Mouse (Mus musculus) bone marrow, adult 2 months (tissue): ENCODE measurements at regions not wholly inside any gene's neighbourhood (a gene's known extent, or its start where the extent isn't known, plus 50 kb on each side); places are given as distances from the start of the nearest gene placed in this dataset.

Experiments
- H3K27ac ChIP-seq: fragments of 200-500 bp; 2 replicates; pipeline ENCODE4 v1.5.1; 2012; ENCODE audit warnings: low read depth, mild to moderate bottlenecking, control low read depth, inconsistent platforms, low read length; ENCODE audit not compliant: control insufficient read depth, poor library complexity, insufficient read depth
- H3K4me1 ChIP-seq: fragments of 200-500 bp; 2 replicates; pipeline ENCODE4 v1.6.1; 2011; ENCODE audit warnings: low read length; ENCODE audit not compliant: control insufficient read depth, insufficient read depth
- H3K4me3 ChIP-seq: fragments of 200-500 bp; replicated peaks from 2 replicates; pipeline ENCODE3; 2011; ENCODE audit warnings: mild to moderate bottlenecking, low read depth, low read length, control low read depth; ENCODE audit not compliant: control insufficient read depth
- CTCF ChIP-seq: fragments of 200-500 bp; IDR thresholded peaks from 2 replicates; pipeline ENCODE4 v1.5.1; 2011; ENCODE audit warnings: low read length, control low read depth; ENCODE audit not compliant: control insufficient read depth, insufficient read depth
- POLR2A ChIP-seq: fragments of 200-500 bp; IDR thresholded peaks from 2 replicates; pipeline ENCODE4 v1.6.1; 2011; ENCODE audit warnings: low read depth, mild to moderate bottlenecking, control low read depth, low read length, borderline replicate concordance; ENCODE audit not compliant: control insufficient read depth
- WGBS: fragments of 180-500 bp; shearing (Covaris S2); methylation state at CpG from one replicate; pipeline ENCODE4 v1.1.7; 2018; 5-methylcytosine and 5-hydroxymethylcytosine counted together

GRCm38 (mm10) chr9:83221866-83222265 is 75.4 kb upstream of the Hmgn3 start:
- H3K27ac ChIP-seq: no peak overlapping the region
- TF ChIP-seq POLR2A: no peak
- no peak for TF ChIP-seq CTCF
- no peaks in the 10 kb centered on the region for H3K4me1 ChIP-seq
- no peak overlapping the region for H3K4me3 ChIP-seq

DNA sequence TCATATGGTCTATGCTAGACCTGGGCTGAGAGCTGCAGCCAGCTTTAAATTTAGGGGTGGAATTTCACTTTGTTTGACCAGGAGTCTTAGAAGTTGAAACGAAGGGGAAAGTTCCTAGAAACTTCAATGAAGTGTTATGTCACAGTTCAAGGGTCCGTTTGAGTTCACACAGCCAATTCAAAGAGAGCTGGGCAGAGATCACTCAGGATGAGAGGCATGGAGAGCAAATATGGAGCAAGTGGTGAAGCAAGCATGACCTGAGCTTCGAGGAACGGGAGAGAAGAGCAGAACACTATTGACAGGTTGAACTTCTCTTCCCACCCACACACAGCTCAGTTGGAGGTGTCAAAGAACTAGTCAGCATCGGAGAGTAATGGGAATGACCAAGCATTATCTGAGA is 56.1 kb upstream of the Hmgn3 start:
- TF ChIP-seq POLR2A (no peak), CTCF (no peak)
- Histone ChIP-seq H3K4me1 (no peaks in the 10 kb centered on the region), H3K4me3 (no peak overlapping the region), H3K27ac (no peak overlapping the region)
- 68% methylated on average over 5 of the region's 5 CpGs for WGBS

DNA sequence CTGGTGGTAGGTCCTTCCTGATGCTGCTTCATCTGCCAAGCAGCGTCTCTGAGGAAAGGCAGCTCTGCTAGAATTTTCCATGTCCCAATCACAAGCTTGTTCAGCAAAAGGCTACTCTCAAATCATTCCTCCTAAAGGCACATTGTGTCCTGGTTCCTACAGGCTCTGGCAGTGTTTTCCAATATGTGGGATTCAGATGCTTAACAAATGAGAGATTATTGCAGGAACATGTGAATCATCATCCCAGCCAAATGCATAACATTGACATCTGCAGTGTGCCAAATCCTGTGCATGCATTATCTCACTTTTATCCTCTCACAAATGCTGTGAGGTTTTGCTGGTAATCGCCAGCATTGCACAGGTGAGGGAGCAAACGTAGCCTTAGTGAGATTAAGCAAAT is 53.3 kb upstream of the Hmgn3 start:
- Histone ChIP-seq H3K4me1 (no peaks in the 10 kb centered on the region; the same call in 1 of the 2 replicates), H3K27ac (no peak overlapping the region)
- 81% methylated on average over 3 of the region's 3 CpGs for WGBS

GRCm38 (mm10) chr9:83199176-83199575 is 52.7 kb upstream of the Hmgn3 start:
- H3K4me3 ChIP-seq: no peak overlapping the region
- no peak for TF ChIP-seq CTCF
- TF ChIP-seq POLR2A: no peak
- 79% methylated on average over 3 of the region's 3 CpGs for WGBS
- H3K4me1 ChIP-seq: no peaks in the 10 kb centered on the region; the same call in 1 of the 2 replicates
- H3K27ac ChIP-seq: no peak overlapping the region

More for the DNA sequence above, 53.3 kb upstream of the Hmgn3 start:
- H3K4me3 ChIP-seq: no peak overlapping the region
- TF ChIP-seq POLR2A: no peak
- TF ChIP-seq CTCF: no peak

- H3K4me1 ChIP-seq: no peaks in the 10 kb centered on the region; the same call in 1 of the 2 replicates
- WGBS: 89% methylated on average over 5 of the region's 5 CpGs
Observed at GRCm38 (mm10) chr9:83197013-83197412, 50.5 kb upstream of the Hmgn3 start.

More at GRCm38 (mm10) chr9:83197013-83197412, 50.5 kb upstream of the Hmgn3 start:
- Histone ChIP-seq H3K27ac (no peak overlapping the region), H3K4me3 (no peak overlapping the region)
- TF ChIP-seq POLR2A (no peak), CTCF (no peak)
